Mouse (Mus musculus) limb, embryonic 15.5 days (tissue): ENCODE data around the gene Gm20815. TPM values are rescaled to one million over a fixed set of nuclear protein-coding genes. Genes with fewer than 3 reads are reported as not detected.
"Not testable (repeated sequence)": the region's sequence is repeated elsewhere in the genome, so short reads cannot be mapped to it uniquely, and the experiment has no call there.

ENCODE experiments used
- ATAC-seq: fragments of 200-750 bp; cut with Nextera tagmentation; 2 replicates; pipeline ENCODE4 v1.8.0; 2017; ENCODE audit warnings: low read depth, moderate TSS enrichment; ENCODE audit not compliant: insufficient number of reproducible peaks, low FRiP score, low TSS enrichment
- H3K27ac ChIP-seq: fragments of 300-500 bp; sonication (generic); 2 replicates; pipeline ENCODE4 v1.5.1; 2015; ENCODE audit warnings: moderate library complexity, mild to moderate bottlenecking, inconsistent platforms
- H3K27me3 ChIP-seq: fragments of 300-500 bp; sonication (generic); 2 replicates; pipeline ENCODE4 v1.6.1; 2015; ENCODE audit warnings: inconsistent platforms
- H3K36me3 ChIP-seq: fragments of 300-500 bp; sonication (generic); 2 replicates; pipeline ENCODE4 v1.6.1; 2015; ENCODE audit warnings: inconsistent platforms
- H3K4me1 ChIP-seq: fragments of 300-500 bp; sonication (generic); 2 replicates; pipeline ENCODE4 v1.6.1; 2015; ENCODE audit warnings: inconsistent platforms
- H3K4me2 ChIP-seq: fragments of 300-500 bp; sonication (generic); 2 replicates; pipeline ENCODE4 v1.6.1; 2015; ENCODE audit warnings: mild to moderate bottlenecking, inconsistent platforms
- H3K4me3 ChIP-seq: fragments of 300-500 bp; sonication (generic); 2 replicates; pipeline ENCODE4 v1.5.1; 2015; ENCODE audit warnings: mild to moderate bottlenecking, inconsistent platforms
- H3K9ac ChIP-seq: fragments of 300-500 bp; sonication (generic); 2 replicates; pipeline ENCODE4 v1.6.1; 2015; ENCODE audit warnings: inconsistent platforms
- H3K9me3 ChIP-seq: fragments of 300-500 bp; sonication (generic); 2 replicates; pipeline ENCODE4 v1.6.1; 2016; ENCODE audit warnings: inconsistent platforms
- WGBS: fragments of 180-500 bp; shearing (Covaris S2); methylation state at CpG from one replicate; pipeline ENCODE4 v1.1.7; 2015; 5-methylcytosine and 5-hydroxymethylcytosine counted together
- polyA plus RNA-seq: library from polyadenylated mRNA; unstranded; fragments of >200 nt; fragmentation: Nextera tagmentation; extraction: Ambion mirVana; gene quantifications from 2 replicates; pipeline ENCODE4 v1.2.1, GENCODE M21; 2015

Gm20815 gene
- polyA plus RNA-seq, result not detected in 2 replicates

DNA sequence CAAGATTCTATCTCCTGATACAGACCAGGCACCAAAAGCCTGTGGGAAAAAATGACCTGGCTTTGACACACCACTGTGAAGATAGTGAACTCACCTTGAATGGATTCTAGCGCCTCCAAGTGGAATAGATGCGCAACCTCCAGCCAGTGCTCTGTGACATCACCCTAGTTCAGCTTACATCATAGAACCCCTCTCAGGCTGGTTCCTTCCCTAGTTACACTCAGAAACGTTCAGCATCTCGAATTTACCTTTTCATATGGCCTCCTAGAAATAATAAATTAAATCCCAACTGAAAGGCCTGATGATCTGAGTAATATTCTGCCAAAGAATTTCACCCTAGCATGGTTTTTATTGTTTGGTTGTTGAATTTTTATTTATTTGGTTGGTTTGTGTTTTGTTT, at the start of gene Gm20815:
TSS of gene Gm20815 (minus strand) at position 101 of the 400 bp plus-strand sequence.
- WGBS, result no CpG with 5 or more reads among the region's 4 CpGs
- not testable (repeated sequence) for H3K4me3 ChIP-seq, ATAC-seq, H3K9me3 ChIP-seq, H3K4me1 ChIP-seq, H3K36me3 ChIP-seq, H3K27ac ChIP-seq, H3K4me2 ChIP-seq, H3K27me3 ChIP-seq, H3K9ac ChIP-seq
